Comparison of ENCODE assay signal across 11 mouse cellular contexts in the genomic region with DNA sequence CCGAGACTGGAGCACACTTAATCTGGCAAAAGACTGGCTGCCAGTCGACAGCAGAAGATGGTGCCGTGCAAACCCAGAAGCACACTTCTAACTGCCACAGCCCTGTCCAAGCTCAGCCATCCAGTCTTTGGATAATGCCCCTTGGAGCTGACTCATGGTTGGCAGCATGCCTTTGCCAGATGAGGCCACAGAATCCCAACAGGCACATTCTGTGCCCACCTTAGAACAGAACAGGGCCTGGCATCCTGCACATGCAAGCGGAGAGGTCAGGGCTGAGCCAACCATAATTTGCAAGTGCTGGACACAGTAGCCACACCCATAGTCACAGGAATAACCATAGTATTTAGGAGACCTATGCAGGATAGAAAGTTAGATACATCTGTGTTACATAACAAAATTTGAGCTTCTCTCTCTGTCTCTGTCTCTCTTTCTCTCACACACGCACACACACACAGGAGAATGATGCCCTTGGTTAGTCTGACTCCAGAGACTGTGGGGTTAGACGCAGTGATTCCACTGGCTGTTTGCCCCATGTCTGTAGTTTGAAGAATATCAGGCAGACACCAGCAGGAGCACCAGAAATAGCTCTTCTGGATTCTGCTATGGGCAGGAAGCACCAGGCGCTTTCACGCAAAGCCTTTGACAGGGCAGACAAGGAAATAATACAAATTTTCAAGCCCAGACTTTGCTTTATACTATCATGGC. TPM values are rescaled to one million over a fixed set of nuclear protein-coding genes. Genes with fewer than 3 reads are reported as not detected.
A peak's percentile ranks its signal among the peaks of the same experiment; 100 is the strongest.
DNase-seq lines count a peak whose midpoint lies in the region; ATAC-seq lines count a peak whose summit lies in the region.
"Had no signal": no experiment of that assay in that cellular context is flagged by ENCODE, and none has a peak within 500 bp of the region (broad histone marks: within the 10 kb centered on the region; RNA-seq: fewer than 3 reads in every experiment).

No protein-coding gene starts in this region.

- DNase-seq in heart, adult 18-20 months, result peak; percentile 81 to 83
- no peak for DNase-seq in heart, embryonic 10.5 days (ENCODE audit: low spot score)
- DNase-seq in right cerebral cortex, postnatal 4 days, result peak; percentile 4
- no peak for DNase-seq in right cerebral cortex, postnatal 14 days
- DNase-seq in heart, postnatal 10 days, result peak; percentile 70 to 72
- DNase-seq in retina, postnatal 1 day, result no peak
- DNase-seq: thymus, postnatal 25 days had no signal

- H3K27ac ChIP-seq in heart, embryonic 10.5 days, result no peak overlapping the region
- H3K27ac ChIP-seq: liver, embryonic 15.5 days had no signal

- no peaks in the 10 kb centered on the region for H3K36me3 ChIP-seq in heart, embryonic 10.5 days
- H3K36me3 ChIP-seq: liver, embryonic 15.5 days had no signal

- H3K4me3 ChIP-seq in heart, embryonic 10.5 days, result no peak overlapping the region
- H3K4me3 ChIP-seq: liver, embryonic 15.5 days had no signal

- H3K9me3 ChIP-seq in heart, embryonic 10.5 days, result no peaks in the 10 kb centered on the region
- H3K9me3 ChIP-seq: liver, embryonic 15.5 days had no signal

- 78% methylated on average over 8 of the region's 8 CpGs for WGBS in heart, embryonic 10.5 days

- no peak for ATAC-seq in activated CD4-positive, CD25-positive, alpha-beta regulatory T cell, adult 4 months
- no peak for ATAC-seq in erythroblast, adult 5-6 weeks (replicated peaks; ENCODE audit: low FRiP score, poor library complexity, severe bottlenecking)
- ATAC-seq: intestine, postnatal 0 days had no signal

- H3K27me3 ChIP-seq in heart, embryonic 10.5 days (ENCODE audit: insufficient read depth, poor library complexity, severe bottlenecking), result no peaks in the 10 kb centered on the region
- H3K27me3 ChIP-seq: liver, embryonic 15.5 days had no signal

- intact Hi-C loops in heart, postnatal 10 days (cut with DNase I), result loop anchor here (2.0 kb wide), 1 partner anchor 17 kb away; the partner anchor contains the start of gene Anxa4

- H3K4me1 ChIP-seq in heart, embryonic 10.5 days, result peaks cover 12% of the 10 kb centered on the region
- H3K4me1 ChIP-seq: liver, embryonic 15.5 days had no signal

RNA-seq across cellular contexts. Expression of gene Anxa4, which starts 17.2 kb away (rescaled TPM):
- 10 to 100 TPM; 34.8 to 37.3 TPM for total RNA-seq in heart, adult 18-20 months (2021)
- 9.9 and 16.7 TPM in 2 replicates for polyA plus RNA-seq in heart, embryonic 10.5 days (2016; fragmentation: Nextera tagmentation; extraction: Ambion mirVana)
- 10 to 100 TPM; 38.5 to 39.6 TPM for total RNA-seq in heart, postnatal 10 days (2021)
- 10 to 100 TPM; 25.2 to 29.7 TPM for polyA plus RNA-seq in activated CD4-positive, CD25-positive, alpha-beta regulatory T cell, adult 4 months (2017; shearing (Covaris generic))
- total RNA-seq in erythroblast, adult 5-6 weeks (2015; ENCODE audit: low replicate concordance), result 3.7 and 5.9 TPM in 2 replicates
- total RNA-seq in erythroblast, adult 5-6 weeks (2017; ENCODE audit: low replicate concordance), result 3.7 and 8.4 TPM in 2 replicates

RNA-seq across cellular contexts. Expression of gene Gmcl1, which starts 43.0 kb away (rescaled TPM):
- total RNA-seq in heart, adult 18-20 months (2021), result 1 to 10 TPM; 4.3 to 5.6 TPM
- 19.1 and 26.3 TPM in 2 replicates for polyA plus RNA-seq in heart, embryonic 10.5 days (2016; fragmentation: Nextera tagmentation; extraction: Ambion mirVana)
- 1 to 10 TPM; 7.8 to 8.8 TPM for total RNA-seq in heart, postnatal 10 days (2021)
- polyA plus RNA-seq in activated CD4-positive, CD25-positive, alpha-beta regulatory T cell, adult 4 months (2017; shearing (Covaris generic)), result 10 to 100 TPM; 10.8 to 12.8 TPM
- 4.4 and 9.0 TPM in 2 replicates for total RNA-seq in erythroblast, adult 5-6 weeks (2015; ENCODE audit: low replicate concordance)
- 4.9 and 5.4 TPM in 2 replicates for total RNA-seq in erythroblast, adult 5-6 weeks (2017; ENCODE audit: low replicate concordance)

Comparison
In these comparisons a context has a peak if more than half of its experiments do, and no peak if none do; other contexts are left out.
1. DNase-seq: peak in heart, adult 18-20 months (2 of 2), right cerebral cortex, postnatal 4 days (single experiment) and heart, postnatal 10 days (2 of 2); none in heart, embryonic 10.5 days (single experiment), right cerebral cortex, postnatal 14 days (single experiment) and retina, postnatal 1 day (single experiment).